ENCODE assay signal across 26 mouse cellular contexts in the genomic region with DNA sequence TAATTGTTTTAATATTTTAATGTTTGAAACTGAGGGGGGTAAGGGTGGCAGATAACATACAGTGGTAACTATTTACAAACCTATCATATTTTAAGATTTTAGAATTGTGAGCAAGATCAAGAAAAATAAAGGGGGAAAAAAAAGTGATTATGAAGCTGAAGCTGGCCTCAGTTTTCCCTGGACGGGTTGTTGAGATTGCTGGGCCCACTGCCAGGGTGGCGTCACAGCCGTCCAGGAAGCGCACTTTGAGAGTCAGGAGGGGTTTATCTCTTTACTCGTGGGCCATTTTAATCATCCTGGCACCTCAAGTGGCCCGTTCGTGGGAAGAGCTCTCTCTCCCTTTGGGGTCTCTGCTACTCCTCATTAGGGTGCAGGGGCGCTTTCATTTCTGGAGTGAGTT. TPM values are rescaled to one million over a fixed set of nuclear protein-coding genes. Genes with fewer than 3 reads are reported as not detected.
DNase-seq lines count a peak whose midpoint lies in the region; ATAC-seq and TF ChIP-seq lines count a peak whose summit lies in the region.
"Had no signal": no experiment of that assay in that cellular context is flagged by ENCODE, and none has a peak within 500 bp of the region (broad histone marks: within the 10 kb centered on the region; RNA-seq: fewer than 3 reads in every experiment).

No protein-coding gene starts in this region.

- no peak overlapping the region for H3K4me3 ChIP-seq in lung, embryonic 14.5 days (ENCODE audit: low read depth, low read length)
- H3K4me3 ChIP-seq: erythroblast, embryonic 14.5 days; gastrocnemius, adult 2 months; heart, embryonic 13.5 days; intestine, embryonic 15.5 days; lung, embryonic 15.5 days; megakaryocyte, embryonic 14.5 days; midbrain, embryonic 13.5 days; stomach, embryonic 15.5 days had no signal

- 43% methylated on average over 8 of the region's 8 CpGs for WGBS in lung, embryonic 14.5 days

- H3K9ac ChIP-seq in lung, embryonic 14.5 days = no peak overlapping the region
- H3K9ac ChIP-seq: heart, embryonic 13.5 days; intestine, embryonic 15.5 days; liver, embryonic 14.5 days; lung, embryonic 15.5 days; midbrain, embryonic 13.5 days; stomach, embryonic 15.5 days had no signal

- no peaks in the 10 kb centered on the region for H3K4me1 ChIP-seq in lung, embryonic 14.5 days (ENCODE audit: insufficient read depth)
- H3K4me1 ChIP-seq: heart, embryonic 13.5 days; intestine, embryonic 15.5 days; lung, embryonic 15.5 days; stomach, embryonic 15.5 days had no signal

- TF ChIP-seq CTCF in lung, embryonic 14.5 days (IDR thresholded peaks at IDR 0.05; ENCODE audit: low read depth) = no peak
- TF ChIP-seq CTCF in brain, embryonic 14.5 days (IDR thresholded peaks at IDR 0.05; ENCODE audit: borderline replicate concordance, extremely low read depth, insufficient read depth, insufficient read length) = no peak

- no peak for TF ChIP-seq POLR2A in brain, embryonic 14.5 days (IDR thresholded peaks at IDR 0.05; ENCODE audit: borderline replicate concordance, extremely low read depth, insufficient read depth, insufficient read length, poor library complexity, severe bottlenecking)

- no peak overlapping the region for H3K27ac ChIP-seq in lung, embryonic 14.5 days (ENCODE audit: low read depth)
- H3K27ac ChIP-seq: gastrocnemius, adult 2 months; heart, embryonic 13.5 days; intestine, embryonic 15.5 days; liver, embryonic 14.5 days; lung, embryonic 15.5 days; midbrain, embryonic 13.5 days; stomach, embryonic 15.5 days had no signal

- H3K36me3 ChIP-seq in lung, embryonic 14.5 days (ENCODE audit: insufficient read depth) = peaks cover 13% of the 10 kb centered on the region

- no peaks in the 10 kb centered on the region for H3K27me3 ChIP-seq in lung, embryonic 14.5 days (ENCODE audit: insufficient read depth, low read length)
- H3K27me3 ChIP-seq: heart, embryonic 13.5 days; intestine, embryonic 15.5 days; lung, embryonic 15.5 days; midbrain, embryonic 13.5 days; stomach, embryonic 15.5 days had no signal

- no peaks in the 10 kb centered on the region for H3K9me3 ChIP-seq in lung, embryonic 14.5 days (ENCODE audit: low read depth, low read length)
- H3K9me3 ChIP-seq: heart, embryonic 13.5 days; intestine, embryonic 15.5 days; lung, embryonic 15.5 days; midbrain, embryonic 13.5 days; stomach, embryonic 15.5 days had no signal

- no peak overlapping the region for H3K4me2 ChIP-seq in lung, embryonic 14.5 days
- H3K4me2 ChIP-seq: heart, embryonic 13.5 days; intestine, embryonic 15.5 days; lung, embryonic 15.5 days; midbrain, embryonic 13.5 days; stomach, embryonic 15.5 days had no signal

- no peak for ATAC-seq in lung, embryonic 14.5 days (ENCODE audit: insufficient read depth)
- ATAC-seq: forebrain, embryonic 16.5 days; hindbrain, embryonic 16.5 days; intestine, embryonic 15.5 days; midbrain, embryonic 13.5 days had no signal

- DNase-seq in cerebellum, postnatal 10 days = peak; percentile 43 to 53
- no peak for DNase-seq in cerebellum, adult 8-10 months
- peak; percentile 26 for DNase-seq in kidney, postnatal 14 days
- DNase-seq in kidney, adult 11 months = no peak
- DNase-seq in lung, embryonic 14.5 days = peak; percentile 43
- DNase-seq in lung, postnatal 4 days = no peak
- peak; percentile 42 for DNase-seq in brain, embryonic 14.5 days (ENCODE audit: low read depth)
- DNase-seq: cerebellum, adult 11 months; cerebellum, adult 9-11 months; gastrocnemius, adult 2 months; gastrocnemius, postnatal 36 days; layer of hippocampus, postnatal 36 days; liver; lung, postnatal 36 days; right cerebral cortex, postnatal 25 days had no signal

RNA-seq across cellular contexts. Expression of a gene that starts 24.8 kb away (rescaled TPM):
- 0.15 and 0.20 TPM in 2 replicates for polyA plus RNA-seq in lung, embryonic 14.5 days (2014; fragmentation: Nextera tagmentation; extraction: Ambion mirVana)
- polyA plus RNA-seq in brain, embryonic 14.5 days (2012; rRNA removed) = 1.4 and 1.8 TPM in 2 replicates
- polyA plus RNA-seq: erythroblast, embryonic 14.5 days; forebrain, embryonic 11.5 days; liver, embryonic 14.5 days; lung, embryonic 15.5 days had no signal

Comparison
In these comparisons a context has a peak if more than half of its experiments do, and no peak if none do; other contexts are left out.
1. DNase-seq: peak in cerebellum, postnatal 10 days (2 of 2), kidney, postnatal 14 days (single experiment), lung, embryonic 14.5 days (single experiment) and brain, embryonic 14.5 days (single experiment); none in cerebellum, adult 8-10 months (single experiment), kidney, adult 11 months (single experiment) and lung, postnatal 4 days (0 of 2).